Mouse (Mus musculus) lung, embryonic 14.5 days (tissue): ENCODE results near the gene Mettl14. TPM values are rescaled to one million over a fixed set of nuclear protein-coding genes. Genes with fewer than 3 reads are reported as not detected.
A peak's percentile ranks its signal among the peaks of the same experiment; 100 is the strongest.

ENCODE experiments used
- ATAC-seq: fragments of 200-750 bp; cut with Nextera tagmentation; 2 replicates; pipeline ENCODE4 v1.8.0; 2017; ENCODE audit warnings: mild to moderate bottlenecking, moderate TSS enrichment, moderate library complexity; ENCODE audit not compliant: insufficient read depth
- DNase-seq: peaks from one replicate; pipeline ENCODE4 v3.0.0-alpha.2; 2015
- H3K27ac ChIP-seq: fragments of 300-500 bp; sonication (generic); 2 replicates; pipeline ENCODE4 v1.5.1; 2014; ENCODE audit warnings: low read depth, mild to moderate bottlenecking, moderate library complexity
- H3K27me3 ChIP-seq: fragments of 300-500 bp; sonication (generic); 2 replicates; pipeline ENCODE4 v1.6.1; 2014; ENCODE audit warnings: low read length, control low read depth; ENCODE audit not compliant: insufficient read depth
- H3K36me3 ChIP-seq: fragments of 300-500 bp; sonication (generic); 2 replicates; pipeline ENCODE4 v1.6.1; 2014; ENCODE audit warnings: control low read depth; ENCODE audit not compliant: insufficient read depth
- H3K4me1 ChIP-seq: fragments of 300-500 bp; sonication (generic); 2 replicates; pipeline ENCODE4 v1.6.1; 2014; ENCODE audit warnings: antibody characterized with exemption, control low read depth; ENCODE audit not compliant: insufficient read depth
- H3K4me2 ChIP-seq: fragments of 300-500 bp; sonication (generic); 2 replicates; pipeline ENCODE4 v1.6.1; 2014; ENCODE audit warnings: mild to moderate bottlenecking
- H3K4me3 ChIP-seq: fragments of 300-500 bp; sonication (generic); 2 replicates; pipeline ENCODE4 v1.5.1; 2014; ENCODE audit warnings: low read depth, low read length
- H3K9ac ChIP-seq: fragments of 300-500 bp; sonication (generic); 2 replicates; pipeline ENCODE4 v1.6.1; 2014
- H3K9me3 ChIP-seq: fragments of 300-500 bp; sonication (generic); 2 replicates; pipeline ENCODE4 v1.6.1; 2016; ENCODE audit warnings: low read depth, low read length, control low read depth
- CTCF ChIP-seq: IDR thresholded peaks from 2 replicates; pipeline ENCODE4 v1.5.1; 2016; ENCODE audit warnings: antibody characterized with exemption, low read depth
- WGBS: fragments of 180-500 bp; shearing (Covaris S2); extraction: QIAGEN DNeasy Blood & Tissue Kit; methylation state at CpG from one replicate; pipeline ENCODE4 v1.1.7; 2014; 5-methylcytosine and 5-hydroxymethylcytosine counted together
- polyA plus RNA-seq: library from polyadenylated mRNA; unstranded; fragments of >200 nt; fragmentation: Nextera tagmentation; extraction: Ambion mirVana; gene quantifications from 2 replicates; pipeline ENCODE4 v1.2.1, GENCODE M21; 2014

The Mettl14 gene
- polyA plus RNA-seq, 1 experiment from 2014 or later, result 21.0 TPM

- TF ChIP-seq CTCF, result no peak
- Histone ChIP-seq H3K27ac (peak overlapping the region; percentile 83), H3K4me1 (peaks cover 18% of the 10 kb centered on the region), H3K9ac (no peak overlapping the region), H3K9me3 (no peaks in the 10 kb centered on the region), H3K4me2 (peak overlapping the region; percentile 29; the same call in 1 of the 2 replicates), H3K27me3 (no peaks in the 10 kb centered on the region), H3K36me3 (no peaks in the 10 kb centered on the region), H3K4me3 (no peak overlapping the region)
- ATAC-seq (peak; percentile 83), DNase-seq (peak; percentile 90)
- WGBS, result 25% methylated on average over 7 of the region's 7 CpGs
These were observed 51.0 kb downstream of the Mettl14 start for GRCm38 (mm10) chr3:123334947-123335346.

- 3% methylated on average over 4 of the region's 4 CpGs for WGBS
- peak; percentile 87 for DNase-seq
- ATAC-seq, result peak; percentile 32; the same call in 1 of the 2 replicates
- H3K27me3 ChIP-seq, result no peaks in the 10 kb centered on the region
- H3K4me2 ChIP-seq, result no peak overlapping the region
- no peak overlapping the region for H3K4me3 ChIP-seq
- H3K9me3 ChIP-seq, result no peaks in the 10 kb centered on the region
- peaks cover 18% of the 10 kb centered on the region for H3K4me1 ChIP-seq
- no peak for TF ChIP-seq CTCF
- H3K27ac ChIP-seq, result no peak overlapping the region
- no peak overlapping the region for H3K9ac ChIP-seq
- H3K36me3 ChIP-seq, result no peaks in the 10 kb centered on the region; the same call in 1 of the 2 replicates
These were observed 52.9 kb downstream of the Mettl14 start for GRCm38 (mm10) chr3:123333055-123333424.

- H3K4me2 ChIP-seq, result no peak overlapping the region
- H3K4me3 ChIP-seq, result no peak overlapping the region
- DNase-seq, result no peak
- no peaks in the 10 kb centered on the region for H3K27me3 ChIP-seq
- H3K9me3 ChIP-seq, result no peaks in the 10 kb centered on the region
- H3K4me1 ChIP-seq, result peaks cover 18% of the 10 kb centered on the region
- no peak for ATAC-seq
- peaks cover 5% of the 10 kb centered on the region; the same call in 1 of the 2 replicates for H3K36me3 ChIP-seq
- no peak for TF ChIP-seq CTCF
- H3K9ac ChIP-seq, result no peak overlapping the region
- no peak overlapping the region for H3K27ac ChIP-seq
- 45% methylated on average over 2 of the region's 2 CpGs for WGBS
These were observed 53.4 kb downstream of the Mettl14 start for GRCm38 (mm10) chr3:123332330-123333054.

GRCm38 (mm10) chr3:123330221-123330620 is 55.7 kb downstream of the Mettl14 start:
- no peak overlapping the region for H3K27ac ChIP-seq
- no peak for TF ChIP-seq CTCF

GRCm38 (mm10) chr3:123329251-123329650 is 56.7 kb downstream of the Mettl14 start:
- no peak for TF ChIP-seq CTCF
- Histone ChIP-seq H3K27me3 (no peaks in the 10 kb centered on the region), H3K27ac (peak overlapping the region; percentile 42; the same call in 1 of the 2 replicates), H3K4me2 (no peak overlapping the region), H3K9ac (no peak overlapping the region), H3K36me3 (peaks cover 10% of the 10 kb centered on the region; the same call in 1 of the 2 replicates), H3K4me3 (no peak overlapping the region), H3K4me1 (peaks cover 9% of the 10 kb centered on the region), H3K9me3 (no peaks in the 10 kb centered on the region)
- WGBS, result 37% methylated on average over 6 of the region's 6 CpGs
- DNase-seq, result peak; percentile 83
- ATAC-seq, result peak; percentile 62

More at GRCm38 (mm10) chr3:123330221-123330620, 55.7 kb downstream of the Mettl14 start:
- no peak overlapping the region for H3K4me3 ChIP-seq
- peaks cover 18% of the 10 kb centered on the region for H3K4me1 ChIP-seq
- 58% methylated on average over 4 of the region's 4 CpGs for WGBS
- H3K4me2 ChIP-seq, result no peak overlapping the region
- ATAC-seq (no peak), DNase-seq (peak; percentile 52)
- H3K36me3 ChIP-seq, result peaks cover 10% of the 10 kb centered on the region; the same call in 1 of the 2 replicates
- no peaks in the 10 kb centered on the region for H3K9me3 ChIP-seq
- no peak overlapping the region for H3K9ac ChIP-seq
- no peaks in the 10 kb centered on the region for H3K27me3 ChIP-seq

GRCm38 (mm10) chr3:123324326-123324725 is 61.6 kb downstream of the Mettl14 start:
- Histone ChIP-seq H3K27ac (no peak overlapping the region), H3K9ac (no peak overlapping the region), H3K4me1 (no peaks in the 10 kb centered on the region), H3K9me3 (no peaks in the 10 kb centered on the region), H3K27me3 (0 out of 2 replicates have a peak, but pooled peaks cover 2% of the 10 kb centered on the region), H3K4me3 (no peak overlapping the region), H3K36me3 (peaks cover 14% of the 10 kb centered on the region; the same call in 1 of the 2 replicates), H3K4me2 (no peak overlapping the region)
- TF ChIP-seq CTCF, result no peak
- DNase-seq (no peak), ATAC-seq (no peak)
- 34% methylated on average over 4 of the region's 4 CpGs for WGBS

- Histone ChIP-seq H3K4me3 (no peak overlapping the region), H3K27me3 (0 out of 2 replicates have a peak, but pooled peaks cover 2% of the 10 kb centered on the region), H3K36me3 (peaks cover 11% of the 10 kb centered on the region; the same call in 1 of the 2 replicates), H3K9me3 (no peaks in the 10 kb centered on the region), H3K4me1 (no peaks in the 10 kb centered on the region), H3K9ac (no peak overlapping the region), H3K27ac (no peak overlapping the region), H3K4me2 (no peak overlapping the region)
- peak; percentile 67 for TF ChIP-seq CTCF
- WGBS, result 28% methylated on average over 1 of the region's 1 CpGs
- ATAC-seq (peak; percentile 24; the same call in 1 of the 2 replicates), DNase-seq (peak; percentile 89)
These were observed 63.8 kb downstream of the Mettl14 start for GRCm38 (mm10) chr3:123322147-123322546.
